Mouse (Mus musculus) gastrocnemius, adult 18-20 months (tissue): ENCODE measurements at regions not wholly inside any gene's neighbourhood (a gene's known extent, or its start where the extent isn't known, plus 50 kb on each side); places are given as distances from the start of the nearest gene placed in this dataset.
A peak's percentile ranks its signal among the peaks of the same experiment; 100 is the strongest.

Experiments
- DNase-seq: peaks from one replicate; pipeline ENCODE4 v3.0.0; 2021; ENCODE audit warnings: low spot score

DNA sequence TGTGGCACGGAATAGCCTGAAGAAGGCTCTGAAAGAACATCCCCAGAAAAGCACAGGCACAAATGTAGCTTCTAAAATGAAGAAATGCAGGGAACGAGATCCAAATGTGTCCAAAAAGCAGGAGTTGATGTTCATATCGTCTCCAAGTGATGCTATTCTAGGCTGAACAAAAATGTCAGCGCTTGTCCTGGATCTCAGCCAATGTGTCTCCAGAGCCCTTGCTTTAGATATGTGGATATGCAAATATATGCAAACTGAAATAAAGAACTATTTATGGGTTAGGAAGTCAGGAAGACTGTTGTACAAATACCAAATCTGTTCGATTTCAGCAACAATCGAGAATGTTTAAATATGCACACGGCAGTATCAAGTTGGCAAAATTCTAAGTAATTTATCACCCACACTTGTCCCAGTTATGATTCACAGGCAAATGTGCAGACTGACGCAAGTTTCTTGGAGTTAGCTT lies 320.4 kb downstream of the Synb start:
- DNase-seq: no peak

DNA sequence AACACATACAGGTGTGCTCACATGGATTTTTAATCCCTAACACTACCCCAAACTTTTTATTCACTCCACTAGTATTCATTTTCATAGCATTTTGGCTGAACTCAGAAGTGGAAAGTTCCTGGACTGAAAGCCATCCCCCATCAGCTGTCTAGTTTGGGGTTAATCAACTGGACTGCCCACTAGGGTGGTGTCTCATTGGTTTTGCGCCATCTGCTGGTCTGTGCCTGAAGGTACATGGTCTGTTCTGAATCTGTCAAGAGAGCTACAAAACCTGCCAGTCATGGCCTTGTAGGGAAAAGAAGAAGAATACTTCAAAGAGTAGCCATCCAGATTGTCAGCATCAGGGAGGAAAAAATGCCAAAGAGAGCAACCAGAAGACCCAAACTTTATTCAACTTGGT lies 327.3 kb downstream of the Synb start:
- DNase-seq: peak; percentile 7

DNA sequence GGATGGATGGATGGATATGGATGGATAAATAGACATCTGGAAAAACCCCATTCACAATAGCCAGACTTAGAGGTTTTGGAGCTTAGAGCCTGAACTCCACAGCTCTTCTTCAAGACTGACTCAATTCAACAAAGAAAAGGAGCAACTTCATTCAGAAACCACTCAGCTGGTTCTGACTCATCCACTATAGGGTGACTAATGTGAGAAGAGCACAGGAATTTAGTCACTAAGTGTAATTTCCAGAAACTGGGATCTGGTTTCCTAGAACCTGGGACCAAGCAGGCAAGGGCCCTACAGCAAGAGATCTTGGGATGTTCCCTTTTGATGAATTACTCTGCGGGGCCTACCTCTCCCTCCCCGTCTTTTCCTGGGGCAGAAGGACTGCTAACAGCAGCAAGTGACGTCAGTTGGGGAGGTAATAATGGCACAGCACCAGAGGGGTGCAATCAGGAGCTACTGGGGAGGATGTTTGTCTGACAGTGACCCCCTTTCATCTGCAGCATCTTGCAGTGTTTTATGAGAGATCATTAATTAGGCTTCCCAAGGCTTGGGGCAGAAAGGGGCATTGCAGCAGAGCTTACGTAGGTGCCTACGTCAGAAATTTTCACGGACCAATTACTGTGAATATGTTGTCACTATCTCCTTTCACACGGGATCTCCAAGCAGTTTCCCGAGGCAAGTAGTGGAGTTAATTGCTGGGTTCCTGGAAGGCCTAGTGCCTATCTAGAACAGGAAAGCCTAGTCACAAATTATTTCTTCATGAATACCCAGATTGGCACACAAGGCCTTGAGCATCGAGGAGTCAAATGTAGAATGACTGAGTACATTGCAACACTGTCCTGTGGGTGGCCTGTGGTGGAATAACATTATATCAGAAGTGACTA lies 339.3 kb downstream of the Synb start:
- no peak for DNase-seq

DNA sequence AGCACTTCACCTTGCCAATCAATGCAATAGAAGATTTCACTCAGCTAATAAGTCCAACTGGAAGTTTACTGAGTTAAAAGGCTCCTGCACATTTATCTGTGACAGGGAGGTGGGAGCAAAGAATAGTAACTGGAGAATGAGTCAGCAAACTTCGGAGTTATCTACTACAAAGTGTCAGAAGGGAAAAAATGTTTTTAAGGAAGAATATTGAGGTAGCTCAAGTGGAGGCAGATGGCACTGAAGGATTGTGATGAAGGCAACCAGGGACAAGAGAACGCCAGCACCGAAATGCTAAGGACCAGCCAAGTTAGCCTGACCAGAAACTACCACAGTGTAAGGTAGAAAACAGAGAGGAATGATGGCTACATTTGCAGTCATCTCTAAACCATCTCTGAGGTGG lies 348.2 kb downstream of the Synb start:
- DNase-seq: no peak

DNA sequence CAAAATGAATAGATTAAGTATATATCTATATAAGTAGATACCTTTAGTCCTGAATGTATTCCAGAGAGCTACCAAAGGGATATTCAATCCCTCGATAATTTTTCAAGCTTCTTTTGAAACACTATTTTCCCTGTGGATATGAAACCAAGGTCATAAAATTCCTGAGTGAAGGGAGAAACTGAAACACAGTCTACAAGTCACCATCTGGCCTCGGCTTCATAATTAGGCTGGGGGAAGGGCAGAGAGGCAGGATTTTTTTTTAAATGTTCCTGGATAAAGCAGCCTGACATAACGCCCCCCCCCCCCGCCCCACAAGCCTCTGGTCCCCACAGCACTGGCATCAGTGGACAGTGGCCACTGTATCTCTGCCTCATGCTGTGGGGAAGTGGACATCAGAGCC lies 348.7 kb downstream of the Synb start:
- DNase-seq: no peak

DNA sequence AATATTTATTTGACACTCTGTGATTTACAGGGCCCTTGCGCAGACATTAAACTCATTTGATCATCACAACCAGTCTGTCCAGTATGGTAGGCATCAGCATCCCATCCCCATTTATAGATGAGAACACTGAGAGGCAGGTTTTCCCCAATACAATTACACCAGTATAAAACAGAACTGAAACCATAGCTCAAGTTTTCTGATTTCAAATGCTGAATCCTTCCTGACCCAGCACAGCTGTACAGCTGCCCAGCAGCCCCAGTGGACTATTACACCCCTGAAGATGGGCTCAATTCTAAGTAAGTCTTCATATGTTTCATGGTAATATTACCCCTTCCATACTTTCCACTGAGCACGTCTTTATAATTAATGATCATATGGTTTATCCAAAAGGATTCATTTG lies 352.3 kb downstream of the Synb start:
- no peak for DNase-seq

DNA sequence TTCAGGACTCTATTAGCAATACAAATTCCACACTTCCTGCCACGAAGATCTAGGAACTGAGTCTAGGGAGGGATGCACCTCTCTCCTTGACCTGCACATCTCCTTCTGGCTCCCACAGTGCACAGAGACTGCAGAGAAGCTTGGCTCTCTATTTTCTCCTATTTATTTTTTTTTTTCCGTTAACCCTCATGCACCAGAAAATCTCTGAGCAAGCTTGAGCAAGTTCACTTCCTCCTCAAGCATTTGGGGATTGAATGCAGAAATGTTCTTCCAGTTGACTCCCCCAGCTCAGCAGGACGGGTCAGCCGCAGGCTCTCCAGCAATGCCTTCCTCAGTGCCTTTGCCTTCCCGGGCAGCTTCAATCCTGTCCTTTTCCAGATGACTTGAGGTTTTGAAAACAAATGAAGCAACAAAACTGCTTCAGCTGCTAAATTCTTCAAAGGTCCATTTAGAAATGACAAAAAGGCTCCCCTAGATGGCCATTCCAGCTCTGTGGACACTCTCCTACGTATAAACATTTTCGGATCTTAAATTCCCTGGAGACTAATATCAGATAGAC lies 352.9 kb downstream of the Synb start:
- no peak for DNase-seq

DNA sequence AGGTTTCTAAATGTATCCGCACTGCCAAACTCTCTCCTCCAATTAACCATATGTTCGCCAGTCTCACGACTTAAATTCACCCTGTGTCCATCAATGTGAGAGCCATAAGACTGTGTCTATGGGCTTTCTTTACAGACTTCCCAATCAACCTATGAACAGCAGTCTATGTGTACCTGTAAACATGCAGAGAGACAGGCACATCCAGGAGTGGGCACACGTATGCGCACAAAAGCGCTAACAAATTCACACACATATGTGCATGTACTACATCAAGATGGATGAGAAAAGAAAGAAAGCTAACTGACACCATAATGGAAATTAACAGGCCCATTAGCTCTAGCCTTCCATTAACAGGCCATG lies 358.8 kb downstream of the Synb start:
- no peak for DNase-seq

DNA sequence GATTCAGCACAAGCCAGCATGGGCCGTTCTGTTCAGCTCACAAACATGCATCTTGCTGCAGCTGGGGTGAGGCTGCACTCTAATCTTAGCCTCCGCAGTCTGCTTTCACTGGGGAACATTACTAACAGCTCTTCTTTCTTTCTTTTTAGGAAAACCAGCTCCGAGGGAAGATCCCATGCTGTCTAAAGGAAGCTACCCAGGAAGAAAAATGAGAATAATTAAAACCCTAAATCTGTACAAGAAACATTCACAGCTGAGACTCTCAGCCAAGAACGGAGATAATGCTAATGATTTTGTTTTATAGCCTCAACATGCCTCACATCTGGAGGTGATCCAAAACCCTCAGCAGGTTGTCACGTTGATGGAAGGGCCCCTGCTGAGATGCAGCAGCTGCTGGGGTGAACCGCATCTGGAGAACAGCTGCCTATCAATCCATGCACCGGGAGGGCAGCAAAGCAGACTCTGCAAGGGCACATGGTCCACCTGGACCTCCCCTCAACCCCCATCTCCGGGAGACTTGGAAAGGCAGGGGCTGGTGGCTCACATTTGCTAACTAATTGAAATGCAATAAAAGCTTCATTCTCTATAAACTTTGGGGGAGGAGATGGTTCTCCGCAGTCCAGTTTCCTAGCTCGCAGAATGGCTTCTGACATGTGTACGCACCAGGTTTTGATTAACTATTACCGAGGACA lies 359.3 kb downstream of the Synb start:
- no peak for DNase-seq

DNA sequence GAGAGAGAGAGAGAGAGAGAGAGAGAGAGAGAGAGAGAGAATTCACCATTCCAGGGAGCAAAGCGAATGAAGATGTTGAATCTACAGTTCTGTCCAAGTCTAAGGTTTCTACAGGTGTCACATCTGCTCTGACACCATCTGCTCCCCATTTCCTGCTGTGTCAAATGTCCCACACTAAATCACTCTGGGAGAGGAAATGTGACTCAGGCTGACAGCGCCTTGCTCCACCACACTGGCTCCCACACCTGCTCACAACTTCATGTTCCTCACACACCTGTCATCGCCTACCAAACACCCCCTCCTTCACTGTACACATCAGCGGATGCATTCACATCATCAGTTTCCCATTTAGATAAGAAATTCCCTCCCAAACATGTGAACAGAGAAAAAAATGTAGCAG lies 366.3 kb downstream of the Synb start:
- no peak for DNase-seq

DNA sequence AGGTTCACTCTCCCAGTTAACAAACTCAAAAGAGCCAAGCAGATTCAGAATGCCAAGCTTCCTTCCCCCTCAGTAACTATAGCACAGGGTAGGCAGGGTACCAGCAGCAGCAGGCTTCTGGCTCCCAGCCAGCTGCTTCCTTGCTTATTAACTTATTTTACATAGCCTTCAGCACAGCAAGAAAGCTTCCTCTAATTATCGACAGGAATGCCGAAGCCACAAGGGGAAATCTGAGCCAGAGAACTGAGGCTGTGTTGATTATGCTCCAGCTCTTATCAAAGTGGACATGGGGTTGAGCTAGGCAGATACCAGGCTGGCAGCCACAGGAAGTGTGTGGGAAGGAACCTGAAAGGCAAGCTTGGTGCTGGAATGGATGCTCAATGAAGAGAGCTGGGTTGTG lies 371.0 kb downstream of the Synb start:
- DNase-seq: no peak

DNA sequence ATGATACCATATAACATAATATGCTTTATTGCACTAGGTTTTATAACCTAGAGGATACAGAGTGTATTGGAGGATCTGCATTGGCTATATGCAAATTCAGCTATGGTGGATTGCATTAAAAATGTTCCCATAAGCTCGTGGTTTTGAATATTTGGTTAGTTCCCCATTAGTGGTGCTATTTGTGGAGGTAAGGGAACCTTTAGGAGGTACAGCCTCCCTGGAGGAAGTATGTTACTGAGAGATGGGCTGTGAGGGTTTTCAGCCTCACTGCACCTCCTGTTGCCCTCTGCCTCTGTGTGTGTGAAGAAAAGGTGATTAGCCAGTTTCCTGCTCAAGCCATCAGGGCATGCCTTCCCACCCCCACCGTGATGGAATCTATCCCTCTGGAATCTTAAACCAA lies 372.1 kb downstream of the Synb start:
- no peak for DNase-seq

DNA sequence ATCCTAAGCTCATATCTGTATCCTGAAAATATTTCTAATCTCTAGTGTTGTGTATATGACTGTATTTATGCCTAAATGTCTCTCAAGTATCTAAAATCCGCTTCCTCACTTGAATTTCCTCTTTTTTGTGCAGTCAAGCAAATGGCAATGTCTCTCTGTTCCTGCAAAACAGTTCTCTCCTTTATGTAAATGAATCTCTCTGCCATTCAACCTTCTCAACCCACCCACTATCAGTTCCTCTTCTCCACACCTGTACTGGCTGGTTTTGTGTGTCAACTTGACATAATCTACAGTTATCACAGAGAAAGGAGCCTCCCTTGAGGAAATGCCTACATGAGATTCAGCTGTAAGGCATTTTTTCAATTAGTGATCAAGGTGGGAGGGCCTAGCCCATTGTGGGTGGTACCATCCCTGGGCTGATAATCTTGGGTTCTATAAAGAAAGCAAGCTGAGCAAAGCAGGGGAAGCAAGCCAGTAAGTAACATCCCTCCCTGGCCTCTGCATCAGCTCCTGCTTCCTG lies 375.5 kb downstream of the Synb start:
- no peak for DNase-seq

DNA sequence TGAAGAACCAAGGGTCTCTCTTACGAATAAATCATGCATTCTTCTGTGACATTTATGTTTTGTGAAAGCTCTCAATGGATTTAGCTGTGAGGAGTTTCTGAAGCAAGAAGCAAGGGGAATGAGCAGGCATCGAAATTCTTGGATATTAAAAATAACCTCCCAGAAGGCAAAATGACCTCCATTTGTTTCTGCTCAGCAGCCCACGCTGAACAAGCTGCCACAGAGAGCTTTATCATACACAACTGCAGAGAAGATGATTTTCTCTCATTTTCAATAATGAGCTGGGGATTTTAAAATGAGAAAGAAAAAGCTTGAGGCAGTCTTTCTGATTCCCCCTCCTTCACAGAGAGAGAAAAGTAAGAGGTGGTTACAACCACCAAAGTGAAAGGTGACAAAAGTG lies 394.2 kb downstream of the Synb start:
- DNase-seq: no peak

DNA sequence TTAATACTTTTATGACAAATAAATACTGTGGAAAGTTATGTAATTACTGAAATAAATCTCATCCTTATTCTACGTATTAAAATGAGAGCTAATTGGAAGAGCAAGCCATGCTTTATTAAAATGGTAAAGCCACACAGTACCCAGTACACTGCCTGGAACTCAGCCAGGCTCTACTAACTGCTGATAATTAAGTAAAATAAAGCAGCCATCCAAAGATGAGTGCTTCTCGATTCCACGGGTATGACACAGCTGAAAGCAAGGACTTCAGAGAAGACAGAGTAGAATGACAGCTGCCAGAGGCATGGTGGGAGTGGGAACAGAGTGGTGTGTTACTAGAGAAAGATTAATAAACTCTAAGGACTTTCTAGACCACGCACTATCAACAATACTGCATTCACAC lies 416.9 kb downstream of the Synb start:
- DNase-seq: no peak

DNA sequence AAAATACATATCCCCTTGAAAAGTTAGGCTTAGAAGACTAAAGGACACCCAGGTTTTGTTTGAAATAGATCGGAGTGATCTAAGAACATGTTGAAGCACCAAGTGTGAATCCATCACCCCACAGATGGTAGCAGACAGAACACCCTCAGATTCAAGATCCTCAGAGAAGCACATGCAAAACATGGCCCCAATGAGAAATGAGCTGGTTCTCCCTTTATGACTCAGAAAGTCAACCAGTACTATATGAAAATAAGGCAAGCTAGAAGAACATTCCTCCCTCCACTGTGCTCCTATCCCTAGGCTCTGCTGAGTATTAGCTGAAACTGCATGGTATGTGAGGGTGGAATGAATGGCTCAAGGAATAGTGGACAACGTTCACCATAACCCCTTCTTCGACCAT lies 433.0 kb downstream of the Synb start:
- DNase-seq: no peak

DNA sequence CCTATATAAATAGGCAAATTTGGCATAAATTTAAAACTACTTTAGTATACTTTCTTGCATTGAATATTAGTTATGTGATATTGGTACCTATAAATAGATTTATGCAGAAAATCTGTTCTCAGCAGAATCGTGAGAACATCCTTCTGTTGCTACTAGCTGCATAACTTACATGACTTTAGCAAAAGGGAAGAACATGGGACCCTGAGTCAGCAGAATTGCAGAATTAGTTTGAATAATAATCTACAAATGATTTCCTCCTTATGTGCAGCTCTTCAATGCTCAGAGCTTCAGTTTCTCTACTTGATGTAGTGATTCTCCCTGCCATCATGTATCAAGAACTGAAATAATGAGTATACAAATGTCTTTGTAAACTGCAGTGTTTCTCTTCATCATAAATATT lies 436.2 kb downstream of the Synb start:
- no peak for DNase-seq

DNA sequence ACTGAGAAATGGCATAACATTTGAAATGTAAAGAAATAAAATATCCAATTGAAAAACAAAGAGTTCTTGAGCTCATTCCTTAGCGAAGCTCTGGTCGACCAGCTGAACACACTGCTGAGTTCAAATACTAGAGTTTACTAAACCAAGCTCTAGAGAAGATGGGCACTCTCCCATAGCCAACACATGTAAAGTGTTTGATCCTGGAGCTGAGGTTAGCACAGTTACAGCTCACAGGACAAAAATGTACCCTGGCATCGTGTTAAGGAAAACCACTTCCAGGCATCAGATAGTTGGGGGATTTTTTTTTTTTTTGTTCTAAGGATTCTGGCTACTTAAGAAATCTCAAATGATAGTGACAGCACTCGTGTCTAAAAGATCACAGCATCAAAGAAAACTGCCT lies 445.6 kb downstream of the Synb start:
- DNase-seq: no peak

DNA sequence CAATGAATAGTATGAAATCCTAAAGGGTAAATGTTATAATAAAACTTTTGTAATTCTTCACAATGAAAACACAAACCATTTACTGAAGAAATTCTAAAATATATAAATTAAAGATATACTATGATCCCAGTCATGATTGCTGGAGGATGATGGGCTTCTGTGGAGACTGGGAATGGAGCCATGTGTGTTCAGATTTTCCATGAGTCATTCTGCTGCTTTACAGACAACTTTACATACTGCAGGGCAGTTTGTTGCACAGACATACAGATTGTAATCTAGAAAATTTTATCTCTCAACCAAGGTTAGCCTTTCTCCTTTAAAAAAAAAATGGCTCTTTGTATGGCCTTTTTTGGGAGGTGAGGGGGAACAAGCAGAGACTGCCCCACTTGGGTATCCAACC lies 446.5 kb downstream of the Synb start:
- DNase-seq: no peak

DNA sequence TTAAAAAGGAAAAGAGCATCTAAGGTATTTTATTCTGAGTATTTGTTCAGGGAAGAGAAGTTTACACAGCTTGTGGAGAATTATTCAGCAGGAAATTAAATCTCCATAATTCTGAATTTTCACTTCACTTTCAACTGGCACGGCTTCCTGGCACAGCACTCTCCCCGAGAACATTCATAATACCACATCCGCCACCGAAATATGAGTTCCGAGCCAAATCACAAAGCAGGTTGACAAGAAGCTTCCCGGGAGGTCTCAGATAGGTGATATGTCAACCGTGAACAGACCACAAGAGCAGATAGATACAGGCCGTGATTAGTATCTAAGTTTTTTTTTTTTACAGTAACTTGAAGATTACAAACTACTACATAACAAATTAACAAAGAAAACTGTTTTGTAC lies 473.9 kb downstream of the Synb start:
- DNase-seq: no peak

DNA sequence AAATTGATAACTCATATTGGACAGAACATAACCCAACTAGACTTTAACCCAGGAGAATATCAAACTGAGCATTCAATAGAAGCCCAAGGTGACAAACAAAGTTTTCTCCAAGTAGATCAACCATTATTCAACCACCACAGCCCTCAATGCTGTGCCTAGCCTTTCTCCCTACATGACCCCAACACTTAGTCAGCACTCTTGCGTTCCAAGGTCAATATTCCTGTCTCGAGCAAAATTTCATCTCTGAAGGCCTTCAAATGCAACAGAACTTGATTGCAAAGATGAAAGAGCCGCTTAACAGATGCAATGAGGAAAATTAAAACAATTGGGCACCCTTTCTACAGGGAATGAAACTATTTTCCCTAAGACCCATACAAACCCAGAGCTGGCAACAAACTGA lies 485.1 kb downstream of the Synb start:
- no peak for DNase-seq

DNA sequence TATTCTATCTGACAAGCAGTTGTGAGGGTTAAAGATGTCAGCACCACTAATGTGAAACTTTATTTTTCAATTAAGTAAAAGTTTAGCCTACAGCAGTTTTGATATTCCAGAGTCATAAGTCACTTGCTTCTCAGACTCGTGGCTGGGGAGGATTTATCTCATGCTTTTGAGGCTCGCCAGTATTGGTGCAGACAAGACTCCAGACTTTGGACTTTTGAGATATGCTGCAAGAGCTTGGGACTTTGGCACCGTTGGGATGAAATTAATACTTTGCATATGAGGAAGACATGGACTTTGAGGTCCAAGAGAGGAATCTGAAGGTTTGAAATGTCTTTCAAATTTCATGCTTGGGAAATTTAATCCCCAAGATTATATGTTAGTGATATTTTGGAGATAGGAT lies 486.2 kb downstream of the Synb start:
- no peak for DNase-seq

DNA sequence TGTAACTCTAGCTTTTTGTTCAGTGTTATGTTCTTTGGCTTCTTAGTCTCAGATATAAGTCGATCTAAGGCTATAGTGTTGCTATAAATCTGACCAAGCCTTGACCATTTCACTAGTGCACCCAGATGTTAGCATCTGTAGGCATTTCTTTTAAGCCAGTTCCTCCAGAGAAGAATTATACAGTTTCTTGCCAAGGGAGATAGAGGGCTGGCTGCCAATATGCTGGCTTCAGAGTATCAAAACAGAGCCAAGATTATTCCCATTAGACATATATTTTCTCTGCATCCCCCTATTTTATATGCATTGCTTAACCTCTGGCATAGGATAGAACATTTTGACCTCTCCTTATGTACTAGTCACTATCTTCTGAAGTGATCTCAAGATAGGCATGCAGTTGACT lies 487.5 kb downstream of the Synb start:
- no peak for DNase-seq
